Mouse (Mus musculus) liver, embryonic 13.5 days (tissue): Measurements from ENCODE around the gene Zbtb48. TPM values are rescaled to one million over a fixed set of nuclear protein-coding genes. Genes with fewer than 3 reads are reported as not detected.
"Not testable (repeated sequence)": the region's sequence is repeated elsewhere in the genome, so short reads cannot be mapped to it uniquely, and the experiment has no call there.

Experiments
- ATAC-seq: fragments of 200-750 bp; cut with Nextera tagmentation; 2 replicates; pipeline ENCODE4 v1.8.0; 2017; ENCODE audit warnings: low read depth, mild to moderate bottlenecking, moderate number of reproducible peaks, moderate library complexity
- DNase-seq: peaks from one replicate; pipeline ENCODE4 v3.0.0; 2022
- H3K27ac ChIP-seq: fragments of 300-500 bp; sonication (generic); 2 replicates; pipeline ENCODE4 v1.5.1; 2015; ENCODE audit warnings: moderate library complexity, mild to moderate bottlenecking, inconsistent platforms
- H3K27me3 ChIP-seq: fragments of 300-500 bp; sonication (generic); 2 replicates; pipeline ENCODE4 v1.6.1; 2015; ENCODE audit warnings: mild to moderate bottlenecking, inconsistent platforms
- H3K36me3 ChIP-seq: fragments of 300-500 bp; sonication (generic); 2 replicates; pipeline ENCODE4 v1.6.1; 2015; ENCODE audit warnings: mild to moderate bottlenecking, inconsistent platforms
- H3K4me1 ChIP-seq: fragments of 300-500 bp; sonication (generic); replicated peaks from 2 replicates; pipeline ENCODE4 v1.6.1; 2015; ENCODE audit warnings: inconsistent platforms
- H3K4me2 ChIP-seq: fragments of 300-500 bp; sonication (generic); 2 replicates; pipeline ENCODE4 v1.6.1; 2015; ENCODE audit warnings: inconsistent platforms, mild to moderate bottlenecking, moderate library complexity
- H3K4me3 ChIP-seq: fragments of 300-500 bp; sonication (generic); replicated peaks from 2 replicates; pipeline ENCODE4 v1.5.1; 2015; ENCODE audit warnings: mild to moderate bottlenecking, inconsistent platforms
- H3K9ac ChIP-seq: fragments of 300-500 bp; sonication (generic); 2 replicates; pipeline ENCODE4 v1.6.1; 2015; ENCODE audit warnings: mild to moderate bottlenecking, inconsistent platforms
- H3K9me3 ChIP-seq: fragments of 300-500 bp; sonication (generic); replicated peaks from 2 replicates; pipeline ENCODE4 v1.6.1; 2016; ENCODE audit warnings: inconsistent platforms
- WGBS: fragments of 180-500 bp; shearing (Covaris S2); methylation state at CpG from one replicate; pipeline ENCODE4 v1.1.7; 2015; ENCODE audit not compliant: insufficient replicate concordance; 5-methylcytosine and 5-hydroxymethylcytosine counted together
- polyA plus RNA-seq: library from polyadenylated mRNA; unstranded; fragments of >200 nt; fragmentation: Nextera tagmentation; extraction: Ambion mirVana; gene quantifications from 2 replicates; pipeline ENCODE4 v1.2.1, GENCODE M21; 2015

The Zbtb48 gene
- polyA plus RNA-seq, 1 experiment from 2014 or later, result 7.2 TPM

DNA sequence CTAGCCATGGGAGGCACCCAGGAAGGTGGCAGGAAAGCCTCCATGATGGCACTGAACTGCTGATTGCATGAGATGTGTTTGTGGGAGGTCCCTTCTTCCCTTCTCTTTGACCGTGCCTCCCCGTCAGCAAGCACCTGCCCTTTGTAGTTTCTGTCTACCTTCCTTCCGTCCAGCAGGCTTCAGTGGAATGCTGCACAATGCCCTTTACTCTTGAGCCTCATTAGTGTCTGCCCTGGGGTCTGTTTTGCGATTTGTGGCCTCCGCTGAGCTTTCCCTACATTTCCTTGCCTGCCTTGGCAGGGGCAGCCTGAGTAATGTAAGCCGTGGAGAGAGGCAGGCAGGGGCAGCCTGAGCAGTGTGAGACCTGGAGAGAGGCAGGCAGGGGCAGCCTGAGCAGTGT, 17.1 kb upstream of the Zbtb48 start:
- Histone ChIP-seq H3K4me3 (no peak overlapping the region), H3K27me3 (no peaks in the 10 kb centered on the region), H3K9me3 (no peaks in the 10 kb centered on the region), H3K4me1 (peaks cover 27% of the 10 kb centered on the region), H3K27ac (no peak overlapping the region), H3K36me3 (peaks cover 85% of the 10 kb centered on the region), H3K9ac (no peak overlapping the region), H3K4me2 (no peak overlapping the region)
- ATAC-seq, result no peak
- no peak for DNase-seq
- WGBS, result 82% methylated on average over 6 of the region's 6 CpGs

DNA sequence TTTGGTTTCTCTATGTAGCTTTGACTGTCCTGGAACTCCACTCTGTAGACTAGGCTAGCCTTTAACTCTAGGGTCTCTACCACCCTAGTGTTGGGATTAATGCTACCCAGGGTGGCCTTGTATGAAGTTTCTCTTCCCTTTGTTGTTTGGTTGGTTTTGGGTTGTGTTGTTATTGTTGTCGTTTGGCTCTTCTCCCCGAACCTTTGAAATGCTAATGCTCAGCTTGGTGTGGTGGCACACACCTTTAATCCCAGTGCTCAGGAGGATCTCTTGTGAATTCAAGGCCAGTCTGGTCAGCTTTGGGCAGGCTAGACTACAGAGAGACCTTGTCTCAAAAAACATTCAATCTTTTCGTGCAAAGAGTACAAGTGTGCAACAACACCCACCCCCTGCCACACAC, 15.7 kb upstream of the Zbtb48 start:
- no peak overlapping the region for H3K4me3 ChIP-seq
- H3K4me1 ChIP-seq, result peaks cover 35% of the 10 kb centered on the region
- no peaks in the 10 kb centered on the region for H3K9me3 ChIP-seq
- no peak overlapping the region for H3K9ac ChIP-seq
- H3K4me2 ChIP-seq, result no peak overlapping the region
- 76% methylated on average over 3 of the region's 3 CpGs for WGBS
- H3K27ac ChIP-seq, result no peak overlapping the region; the same call in 1 of the 2 replicates
- no peak for DNase-seq
- ATAC-seq, result no peak
- peaks cover 72% of the 10 kb centered on the region for H3K36me3 ChIP-seq
- H3K27me3 ChIP-seq, result no peaks in the 10 kb centered on the region

DNA sequence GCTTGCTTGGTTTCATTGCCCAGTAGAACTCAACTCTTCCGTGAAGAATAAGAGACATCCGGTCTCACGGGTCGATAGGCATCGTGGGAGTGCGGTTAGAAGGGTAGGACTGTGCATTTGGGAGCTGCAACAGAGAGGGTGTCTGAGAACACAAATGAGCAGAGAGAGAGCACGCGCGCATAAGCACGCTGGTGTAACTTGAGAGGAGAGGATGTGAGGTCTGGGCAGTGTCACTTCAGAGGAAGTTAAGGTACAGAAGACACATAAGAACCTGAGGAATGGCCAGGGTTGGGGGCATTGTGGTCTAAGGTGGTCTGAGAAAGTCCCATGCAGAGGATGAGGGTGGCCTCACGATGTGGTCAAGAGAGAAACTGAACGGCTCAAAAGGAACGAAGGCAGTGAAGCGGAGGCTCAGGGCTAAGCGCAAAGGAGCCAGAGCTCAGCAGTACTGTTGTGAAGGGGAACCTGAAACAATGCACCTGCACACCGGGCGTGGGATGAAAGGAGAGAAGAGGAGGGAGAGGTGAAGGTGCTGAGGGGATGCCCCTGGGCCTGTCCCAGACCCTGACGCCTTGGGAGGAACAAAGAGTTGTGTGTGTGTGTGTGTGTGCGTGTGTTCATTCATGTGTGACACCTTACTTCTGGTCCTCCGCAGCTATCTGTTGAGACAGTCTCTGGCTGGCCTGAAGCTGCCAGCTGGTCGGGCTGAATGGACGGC, 14.6 kb upstream of the Zbtb48 start:
- peaks cover 61% of the 10 kb centered on the region for H3K36me3 ChIP-seq
- no peak for DNase-seq
- no peak overlapping the region for H3K27ac ChIP-seq

DNA sequence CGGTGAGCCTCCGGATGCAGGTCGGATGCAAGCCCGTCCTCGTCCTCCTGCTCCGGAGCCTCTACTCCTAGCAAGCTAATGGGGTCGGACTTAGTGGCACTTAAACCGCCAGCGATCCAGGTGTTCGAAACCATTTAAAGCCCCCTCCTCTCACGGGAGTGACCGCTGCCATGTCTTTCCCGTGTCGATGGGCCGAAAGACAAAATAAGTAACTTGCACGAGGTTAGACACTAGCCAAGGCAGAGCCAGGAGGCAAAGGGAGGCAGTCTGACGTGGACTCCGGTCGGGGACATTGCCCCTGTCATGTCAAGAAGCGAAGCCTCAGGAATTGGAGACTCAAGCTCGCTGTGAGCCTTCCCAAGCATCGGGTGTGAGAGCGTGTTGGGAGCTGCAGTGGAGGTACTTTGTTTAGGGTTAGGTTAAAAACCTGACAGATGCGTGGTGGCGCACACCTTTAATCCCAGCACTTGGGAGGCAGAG, 12.4 kb upstream of the Zbtb48 start:
- Histone ChIP-seq H3K9ac (peak overlapping the region; percentile 91), H3K9me3 (no peaks in the 10 kb centered on the region), H3K4me1 (peaks cover 36% of the 10 kb centered on the region), H3K27ac (peak overlapping the region; percentile 69), H3K36me3 (peaks cover 40% of the 10 kb centered on the region), H3K27me3 (no peaks in the 10 kb centered on the region), H3K4me3 (peak overlapping the region; percentile 92), H3K4me2 (peak overlapping the region; percentile 96)
- ATAC-seq (no peak), DNase-seq (no peak)
- 2% methylated on average over 25 of the region's 25 CpGs for WGBS

More for the DNA sequence above, 14.6 kb upstream of the Zbtb48 start:
- no peak for ATAC-seq
- no peak overlapping the region for H3K4me3 ChIP-seq
- no peak overlapping the region for H3K4me2 ChIP-seq
- no peaks in the 10 kb centered on the region for H3K27me3 ChIP-seq
- 90% methylated on average over 22 of the region's 22 CpGs for WGBS
- H3K9ac ChIP-seq, result no peak overlapping the region
- H3K4me1 ChIP-seq, result peaks cover 36% of the 10 kb centered on the region
- H3K9me3 ChIP-seq, result no peaks in the 10 kb centered on the region

DNA sequence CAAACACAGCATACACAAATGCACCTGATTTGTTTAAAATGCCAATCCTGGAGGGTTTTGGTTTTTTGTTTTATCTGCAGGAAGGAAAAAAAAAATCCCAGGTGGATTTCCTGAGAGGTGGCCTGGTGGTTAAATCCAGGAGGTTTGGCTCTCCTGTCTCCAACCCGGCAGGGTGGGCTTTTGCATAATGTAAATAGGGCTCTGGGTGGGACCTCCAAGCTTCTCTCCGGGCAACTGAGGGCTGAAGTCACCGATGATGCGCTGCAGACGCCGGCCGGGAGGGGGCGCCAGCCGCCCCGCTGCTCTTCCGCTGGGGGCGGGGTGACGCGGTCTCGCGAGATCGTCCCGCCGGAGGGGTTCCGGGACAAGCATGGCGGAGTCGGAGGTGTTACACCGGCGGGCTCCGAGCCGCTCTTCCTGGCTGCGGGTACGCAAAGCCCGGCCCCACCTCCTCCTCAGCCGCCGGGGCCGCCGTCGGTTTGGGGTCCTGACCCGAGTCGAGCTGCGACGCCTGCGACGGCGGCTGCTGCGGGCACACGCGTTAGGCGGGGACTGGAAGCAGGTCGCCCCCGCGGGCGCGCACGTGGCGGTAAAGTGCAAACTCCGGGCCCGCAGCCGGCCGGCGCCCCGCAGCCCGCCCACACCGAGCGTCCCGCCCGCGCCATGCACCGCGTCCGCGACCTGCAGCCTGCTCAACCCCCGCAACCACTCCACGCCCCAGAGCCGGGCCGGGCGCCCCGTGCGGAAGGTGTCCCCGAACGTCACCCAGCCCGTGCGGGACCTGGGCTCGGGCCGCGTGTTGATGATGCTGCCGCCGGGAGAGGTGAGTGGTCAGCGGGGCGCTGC, 11.7 kb upstream of the Zbtb48 start, which contains the start of gene Nol9:
TSS of gene Nol9 (plus strand) at position 337 of the 846 bp plus-strand sequence.
- Histone ChIP-seq H3K4me3 (peak within 1 kb of the TSS; percentile 92), H3K27me3 (no peaks in the 10 kb centered on the region), H3K9me3 (no peaks in the 10 kb centered on the region), H3K9ac (peak within 1 kb of the TSS; percentile 91), H3K27ac (peak within 1 kb of the TSS; percentile 69), H3K36me3 (peaks cover 34% of the 10 kb centered on the region), H3K4me2 (peak within 1 kb of the TSS; percentile 96), H3K4me1 (peaks cover 36% of the 10 kb centered on the region)
- WGBS, result 1% methylated on average over 81 of the region's 86 CpGs
- peak; percentile 90 for DNase-seq
- peak; percentile 85 for ATAC-seq

DNA sequence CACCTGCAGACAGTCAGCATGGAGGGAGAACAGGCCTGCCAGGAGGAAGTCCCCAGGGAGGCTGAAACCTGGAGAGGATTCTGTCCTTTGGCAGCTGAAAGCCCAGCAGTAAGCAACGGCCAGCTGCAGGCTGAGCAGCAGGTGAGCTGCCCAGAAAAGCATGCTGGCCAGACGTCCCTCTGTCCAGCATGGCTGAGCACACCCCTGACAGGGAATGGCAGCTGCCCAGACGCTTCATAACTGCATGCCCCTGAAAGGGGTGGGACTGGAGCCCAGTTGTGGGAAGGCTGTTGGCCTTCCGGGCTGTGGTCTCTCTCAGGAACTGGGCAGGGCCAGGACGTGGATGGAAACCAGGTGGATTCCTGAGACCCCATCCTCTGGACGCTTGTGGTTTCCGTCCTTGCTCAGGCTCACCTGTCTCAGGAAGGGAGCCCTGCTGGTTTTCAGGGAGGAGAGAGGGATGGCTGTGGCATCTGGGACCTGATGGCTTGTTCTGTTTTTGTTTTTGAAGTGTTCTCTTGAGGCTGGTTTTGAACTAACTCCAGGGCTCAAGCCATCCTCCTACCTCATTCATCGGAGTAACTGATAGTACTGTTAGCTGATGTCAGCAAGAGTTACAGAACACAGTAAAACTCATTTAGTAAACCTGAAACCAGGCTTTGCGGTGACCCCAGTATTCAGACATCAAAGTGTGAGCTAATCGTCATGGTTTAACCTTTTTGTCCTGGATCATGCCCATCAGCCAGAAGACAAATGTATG, 10.9 kb upstream of the Zbtb48 start, which contains the start of gene Tas1r1:
TSS of gene Tas1r1 (minus strand) at position 344 of the 760 bp plus-strand sequence.
- H3K9me3 ChIP-seq, result no peaks in the 10 kb centered on the region
- peak within 1 kb of the TSS; percentile 92 for H3K4me3 ChIP-seq
- peak within 1 kb of the TSS; percentile 96 for H3K4me2 ChIP-seq
- H3K27me3 ChIP-seq, result no peaks in the 10 kb centered on the region
- peak within 1 kb of the TSS; percentile 69; the same call in 1 of the 2 replicates for H3K27ac ChIP-seq
- peak within 1 kb of the TSS; percentile 91 for H3K9ac ChIP-seq
- peaks cover 36% of the 10 kb centered on the region for H3K4me1 ChIP-seq
- peaks cover 26% of the 10 kb centered on the region for H3K36me3 ChIP-seq
- ATAC-seq (no peak), DNase-seq (no peak)
- 38% methylated on average over 10 of the region's 10 CpGs for WGBS

DNA sequence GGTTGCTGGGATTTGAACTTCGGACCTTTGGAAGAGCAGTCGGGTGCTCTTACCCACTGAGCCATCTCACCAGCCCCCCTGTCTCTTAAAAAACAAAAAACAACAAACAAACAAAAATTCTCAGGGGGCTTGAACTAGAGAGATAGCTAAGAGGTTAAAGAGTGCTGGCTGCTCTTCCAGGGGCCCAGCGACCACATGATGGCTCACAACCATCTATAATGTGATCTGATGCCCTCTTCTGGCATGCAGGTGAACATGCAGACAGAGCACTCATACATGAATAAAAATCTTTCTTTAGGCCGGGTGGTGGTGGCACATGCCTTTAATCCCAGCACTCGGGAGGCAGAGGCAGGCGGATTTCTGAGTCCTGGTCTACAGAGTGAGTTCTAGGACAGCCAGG, 9.0 kb upstream of the Zbtb48 start:
- WGBS, result 84% methylated on average over 6 of the region's 6 CpGs
- not testable (repeated sequence) for H3K27me3 ChIP-seq, H3K9ac ChIP-seq, ATAC-seq, DNase-seq, H3K9me3 ChIP-seq, H3K4me3 ChIP-seq, H3K36me3 ChIP-seq, H3K27ac ChIP-seq, H3K4me2 ChIP-seq
- peaks cover 31% of the 10 kb centered on the region for H3K4me1 ChIP-seq

DNA sequence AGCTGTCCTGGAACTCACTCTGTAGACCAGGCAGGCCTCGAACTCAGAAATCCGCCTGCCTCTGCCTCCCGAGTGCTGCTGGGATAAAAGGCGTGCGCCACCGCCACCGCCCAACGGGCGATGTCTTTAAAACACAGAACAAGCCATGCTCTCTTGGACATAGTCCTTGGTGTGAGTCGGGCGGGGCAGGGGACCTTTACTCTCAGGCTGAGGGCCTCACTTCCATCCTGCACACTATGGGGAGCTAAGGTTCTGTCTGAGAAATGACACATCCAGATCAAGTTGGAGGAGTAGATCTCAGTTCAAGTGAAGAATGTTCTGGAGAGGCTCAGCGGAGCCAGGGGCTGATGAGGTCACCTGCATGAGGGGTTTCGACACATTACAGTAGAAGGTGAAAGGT, 5.5 kb upstream of the Zbtb48 start:
- peaks cover 16% of the 10 kb centered on the region for H3K4me1 ChIP-seq
- no peak for ATAC-seq
- no peaks in the 10 kb centered on the region for H3K9me3 ChIP-seq
- WGBS, result 81% methylated on average over 13 of the region's 13 CpGs
- DNase-seq, result no peak
- H3K9ac ChIP-seq, result no peak overlapping the region
- no peak overlapping the region for H3K4me3 ChIP-seq
- no peak overlapping the region for H3K4me2 ChIP-seq
- peaks cover 9% of the 10 kb centered on the region for H3K27me3 ChIP-seq
- H3K36me3 ChIP-seq, result no peaks in the 10 kb centered on the region
- no peak overlapping the region for H3K27ac ChIP-seq

DNA sequence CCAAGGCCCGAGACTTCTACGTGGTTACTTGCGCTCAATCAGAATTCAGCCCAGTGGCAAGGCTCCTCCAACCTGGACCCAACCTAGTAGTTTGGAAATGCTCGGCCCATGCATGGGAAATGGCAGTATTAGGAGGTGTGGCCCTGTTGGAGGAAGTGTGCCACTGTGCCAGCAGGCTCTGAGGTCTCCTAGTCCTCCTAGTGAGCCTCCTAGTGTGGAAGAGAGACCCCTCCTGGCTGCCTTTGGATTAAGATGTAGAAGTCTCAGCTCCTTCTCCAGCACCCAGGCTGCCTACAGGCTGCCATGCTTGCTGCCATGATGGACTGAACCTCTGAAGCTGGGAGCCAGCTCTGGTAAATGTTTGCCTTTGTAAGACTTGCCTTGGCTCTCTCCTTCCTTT, 2.5 kb upstream of the Zbtb48 start:
- H3K27ac ChIP-seq, result no peak overlapping the region
- H3K4me1 ChIP-seq, result peaks cover 40% of the 10 kb centered on the region
- no peak for ATAC-seq
- H3K9me3 ChIP-seq, result no peaks in the 10 kb centered on the region
- no peak overlapping the region for H3K9ac ChIP-seq
- WGBS, result 80% methylated on average over 4 of the region's 4 CpGs
- no peak for DNase-seq
- no peak overlapping the region for H3K4me2 ChIP-seq
- peaks cover 9% of the 10 kb centered on the region for H3K27me3 ChIP-seq
- H3K4me3 ChIP-seq, result no peak overlapping the region
- 0 out of 2 replicates have a peak, but pooled peaks cover 5% of the 10 kb centered on the region for H3K36me3 ChIP-seq

DNA sequence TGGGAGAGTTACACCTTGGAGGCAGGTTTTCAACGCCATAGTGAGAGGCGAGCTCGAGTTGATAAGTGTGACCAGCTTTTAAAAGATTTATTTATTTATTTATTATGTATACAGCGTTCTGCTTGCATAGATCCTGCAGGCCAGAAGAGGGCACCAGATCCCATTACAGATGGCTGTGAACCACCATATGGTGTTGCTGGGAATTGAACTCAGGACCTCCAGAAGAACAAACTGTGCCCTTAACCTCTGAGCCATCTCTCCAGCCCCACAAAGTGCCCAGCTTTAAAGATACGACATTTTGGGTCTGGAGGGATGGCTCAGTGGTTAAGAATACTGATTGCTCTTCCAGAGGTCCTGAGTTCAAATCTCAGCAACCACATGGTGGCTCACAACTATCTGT, 1.6 kb upstream of the Zbtb48 start:
- 24% methylated on average over 5 of the region's 5 CpGs for WGBS
- Histone ChIP-seq H3K9me3 (no peaks in the 10 kb centered on the region), H3K27me3 (peaks cover 9% of the 10 kb centered on the region), H3K9ac (no peak overlapping the region), H3K36me3 (peaks cover 12% of the 10 kb centered on the region), H3K4me3 (no peak overlapping the region), H3K27ac (no peak overlapping the region), H3K4me2 (no peak overlapping the region), H3K4me1 (peaks cover 49% of the 10 kb centered on the region)
- no peak for ATAC-seq
- no peak for DNase-seq

DNA sequence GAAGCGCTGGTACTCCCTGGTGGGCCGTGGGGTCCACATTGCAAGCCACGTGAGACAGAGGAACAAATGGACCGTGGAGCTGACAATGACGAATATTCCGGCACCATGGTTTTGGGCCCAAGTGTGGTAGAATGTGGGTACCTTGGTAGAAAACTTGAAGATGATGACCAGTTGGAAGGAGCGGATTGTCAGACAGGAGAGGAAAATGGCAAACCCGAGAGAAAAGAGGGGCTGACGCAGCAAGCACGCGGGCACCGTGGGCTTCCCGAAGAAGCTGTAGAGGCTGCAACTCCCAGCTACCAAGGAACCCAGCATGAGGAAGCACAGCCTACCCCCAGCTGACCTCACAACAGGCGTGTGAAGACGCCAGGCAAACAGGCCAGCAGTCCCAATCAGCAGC, 985 bp upstream of the Zbtb48 start:
- H3K9ac ChIP-seq, result peak overlapping the region; percentile 66
- no peak overlapping the region for H3K27ac ChIP-seq
- H3K4me2 ChIP-seq, result peak overlapping the region; percentile 93
- peaks cover 18% of the 10 kb centered on the region for H3K36me3 ChIP-seq
- peak overlapping the region; percentile 86 for H3K4me3 ChIP-seq
- no peaks in the 10 kb centered on the region for H3K9me3 ChIP-seq
- no peak for DNase-seq
- H3K4me1 ChIP-seq, result peaks cover 55% of the 10 kb centered on the region
- ATAC-seq, result no peak
- H3K27me3 ChIP-seq, result peaks cover 9% of the 10 kb centered on the region
- 66% methylated on average over 15 of the region's 15 CpGs for WGBS
